Mouse (Mus musculus) CH12.LX (cell line): ENCODE results near the gene Ccdc157. TPM values are rescaled to one million over a fixed set of nuclear protein-coding genes. Genes with fewer than 3 reads are reported as not detected.

ENCODE experiments used
- DNase-seq: peaks from one replicate; pipeline ENCODE4 v3.0.0-alpha.2; 2013; ENCODE audit errors: extremely low read depth
- H3K27ac ChIP-seq: 2 replicates; pipeline ENCODE4 v1.5.1; 2012; ENCODE audit warnings: low read depth, mild to moderate bottlenecking, control low read depth, moderate library complexity; ENCODE audit not compliant: insufficient read depth
- H3K27me3 ChIP-seq: replicated peaks from 2 replicates; pipeline ENCODE3; 2012; ENCODE audit warnings: inconsistent platforms
- H3K36me3 ChIP-seq, 2 experiments: replicated peaks in 1 of 2; 2 replicates each; pipeline versions ENCODE3 to v1.6.1; 2012; ENCODE audit warnings: inconsistent platforms in 1 of 2, low read length in 1 of 2, mild to moderate bottlenecking in 1 of 2, mixed read lengths in 1 of 2, moderate library complexity in 1 of 2; ENCODE audit not compliant: control insufficient read depth in 1 of 2, insufficient read depth in 1 of 2
- H3K4me1 ChIP-seq, 2 experiments: 2 replicates each; pipeline ENCODE4 v1.6.1; 2012; ENCODE audit warnings: inconsistent platforms in 1 of 2, moderate library complexity in 1 of 2; ENCODE audit not compliant: insufficient read depth in 2 of 2, control insufficient read depth in 1 of 2
- H3K4me2 ChIP-seq: 2 replicates; pipeline ENCODE4 v1.6.1; 2012; ENCODE audit warnings: low read depth, mild to moderate bottlenecking, control low read depth; ENCODE audit not compliant: poor library complexity, insufficient read depth, severe bottlenecking
- H3K4me3 ChIP-seq, 3 experiments: fragments of 150-350 bp in 1 of 3; sonication (generic) in 1 of 3; replicated peaks in 1 of 3; 2 replicates each; pipeline versions ENCODE3 to v1.5.1; 2011 to 2012; ENCODE audit warnings: low read depth in 2 of 3, low read length in 2 of 3, mild to moderate bottlenecking in 2 of 3, moderate library complexity in 2 of 3, control low read depth in 1 of 3, improper control_type of control experiment in 1 of 3, inconsistent platforms in 1 of 3, mixed read lengths in 1 of 3; ENCODE audit not compliant: poor library complexity in 1 of 3
- H3K79me2 ChIP-seq: replicated peaks from 2 replicates; pipeline ENCODE4 v1.6.1; 2012; ENCODE audit warnings: mild to moderate bottlenecking, moderate library complexity; ENCODE audit not compliant: control insufficient read depth, poor library complexity, insufficient read depth, severe bottlenecking; ENCODE audit errors: extremely low read depth
- H3K9ac ChIP-seq: 2 replicates; pipeline ENCODE4 v1.6.1; 2012; ENCODE audit warnings: low read depth, mild to moderate bottlenecking, control low read depth, moderate library complexity; ENCODE audit not compliant: insufficient read depth
- H3K9me3 ChIP-seq: replicated peaks from 2 replicates; pipeline ENCODE3; 2012; ENCODE audit warnings: low read length, inconsistent platforms, mixed read lengths
- BHLHE40 ChIP-seq: IDR thresholded peaks from 2 replicates; pipeline ENCODE4 v1.6.1; 2011; ENCODE audit warnings: mild to moderate bottlenecking, low read depth, low read length, improper control_type of control experiment
- CHD1 ChIP-seq: IDR thresholded peaks from 2 replicates; pipeline ENCODE4 v1.6.1; 2012; ENCODE audit warnings: low read depth, low read length, improper control_type of control experiment, inconsistent platforms
- CTCF ChIP-seq, 2 experiments: IDR thresholded peaks in 1 of 2; conservative IDR thresholded peaks in 1 of 2; 2 replicates each; pipeline ENCODE4 v1.5.1; 2011 to 2012; ENCODE audit warnings: low read depth in 2 of 2, low read length in 2 of 2, improper control_type of control experiment in 1 of 2, inconsistent platforms in 1 of 2, mild to moderate bottlenecking in 1 of 2, moderate library complexity in 1 of 2
- ELF1 ChIP-seq: IDR thresholded peaks from 2 replicates; pipeline ENCODE4 v1.6.1; 2014; ENCODE audit warnings: low read depth, mild to moderate bottlenecking, inconsistent platforms, low read length, improper control_type of control experiment
- EP300 ChIP-seq: IDR thresholded peaks from 2 replicates; pipeline ENCODE4 v1.6.1; 2011; ENCODE audit warnings: low read length, improper control_type of control experiment
- ETS1 ChIP-seq: conservative IDR thresholded peaks from 2 replicates; pipeline ENCODE4 v1.6.1; 2012; ENCODE audit warnings: low read depth, mild to moderate bottlenecking, inconsistent platforms, low read length, improper control_type of control experiment, moderate library complexity
- IRF4 ChIP-seq: IDR thresholded peaks from 2 replicates; pipeline ENCODE4 v1.6.1; 2014; ENCODE audit warnings: low read depth, mild to moderate bottlenecking, inconsistent platforms, low read length, improper control_type of control experiment
- JUN ChIP-seq: IDR thresholded peaks from 2 replicates; pipeline ENCODE4 v1.6.1; 2011; ENCODE audit warnings: low read depth, mild to moderate bottlenecking, low read length, improper control_type of control experiment, moderate library complexity; ENCODE audit not compliant: insufficient read depth
- JUND ChIP-seq: conservative IDR thresholded peaks from 2 replicates; pipeline ENCODE4 v1.6.1; 2011; ENCODE audit warnings: low read depth, low read length, improper control_type of control experiment
- KAT2A ChIP-seq: IDR thresholded peaks from 2 replicates; pipeline ENCODE4 v1.6.1; 2012; ENCODE audit warnings: low read length, improper control_type of control experiment, inconsistent platforms; ENCODE audit not compliant: insufficient replicate concordance
- MAZ ChIP-seq: IDR thresholded peaks from 2 replicates; pipeline ENCODE4 v1.6.1; 2012; ENCODE audit warnings: low read depth, mild to moderate bottlenecking, inconsistent platforms, low read length, improper control_type of control experiment, moderate library complexity
- MEF2A ChIP-seq: IDR thresholded peaks from 2 replicates; pipeline ENCODE4 v1.6.1; 2014; ENCODE audit warnings: low read depth, mild to moderate bottlenecking, inconsistent platforms, low read length, improper control_type of control experiment, borderline replicate concordance
- NELFE ChIP-seq: IDR thresholded peaks from 2 replicates; pipeline ENCODE4 v1.6.1; 2011; ENCODE audit warnings: low read depth, low read length, improper control_type of control experiment
- PAX5 ChIP-seq: IDR thresholded peaks from 2 replicates; pipeline ENCODE4 v1.6.1; 2012; ENCODE audit warnings: low read length, inconsistent platforms, mixed read lengths
- POLR2A ChIP-seq: IDR thresholded peaks from 2 replicates; pipeline ENCODE4 v1.6.1; 2011; ENCODE audit warnings: low read depth, mild to moderate bottlenecking, improper control_type of control experiment, low read length
- POLR2AphosphoS2 ChIP-seq: IDR thresholded peaks from 2 replicates; pipeline ENCODE4 v1.6.1; 2011; ENCODE audit warnings: low read depth, low read length, improper control_type of control experiment
- RAD21 ChIP-seq: IDR thresholded peaks from 2 replicates; pipeline ENCODE4 v1.6.1; 2011; ENCODE audit warnings: low read depth, mild to moderate bottlenecking, low read length, improper control_type of control experiment, moderate library complexity
- RCOR1 ChIP-seq: conservative IDR thresholded peaks from 2 replicates; pipeline ENCODE4 v1.6.1; 2012; ENCODE audit warnings: low read depth, mild to moderate bottlenecking, inconsistent platforms, low read length, improper control_type of control experiment
- TBP ChIP-seq: conservative IDR thresholded peaks from 2 replicates; pipeline ENCODE4 v1.6.1; 2011; ENCODE audit warnings: low read depth, low read length, improper control_type of control experiment
- UBTF ChIP-seq: IDR thresholded peaks from 2 replicates; pipeline ENCODE4 v1.6.1; 2012; ENCODE audit warnings: low read depth, mild to moderate bottlenecking, inconsistent platforms, low read length, improper control_type of control experiment, moderate library complexity
- USF1 ChIP-seq: IDR thresholded peaks from 2 replicates; pipeline ENCODE4 v1.6.1; 2014; ENCODE audit warnings: low read depth, mild to moderate bottlenecking, inconsistent platforms, low read length, improper control_type of control experiment
- ZC3H11A ChIP-seq: IDR thresholded peaks from 2 replicates; pipeline ENCODE4 v1.6.1; 2012; ENCODE audit warnings: low read depth, mild to moderate bottlenecking, inconsistent platforms, low read length, improper control_type of control experiment
- ZKSCAN1 ChIP-seq: IDR thresholded peaks from 2 replicates; pipeline ENCODE4 v1.6.1; 2012; ENCODE audit warnings: low read depth, inconsistent platforms, low read length, improper control_type of control experiment, borderline replicate concordance
- ZMIZ1 ChIP-seq: IDR thresholded peaks from 2 replicates; pipeline ENCODE4 v1.6.1; 2012; ENCODE audit warnings: low read depth, mild to moderate bottlenecking, inconsistent platforms, low read length, improper control_type of control experiment
- dilution Hi-C: fragments of 300-500 bp; cut with MboI; formaldehyde crosslinking; loops from 2 replicates; pipeline ENCODE4 v1.14.3; 2020; ENCODE audit warnings: low sequenced_read_pairs; ENCODE audit not compliant: extremely low pct_unique_long_range_greater_than_20kb, extremely low pct_ligation_motif_present
- in situ Hi-C: fragments of 300-500 bp; cut with MboI; formaldehyde crosslinking; loops from 3 replicates; pipeline ENCODE4 v1.14.3; 2019; ENCODE audit warnings: low sequenced_read_pairs, low pct_ligation_motif_present, low pct_unique_long_range_greater_than_20kb, mixed read lengths
- polyA plus RNA-seq: library from polyadenylated mRNA; unstranded; fragments of >175 nt; gene quantifications from 2 replicates; pipeline ENCODE4 v1.2.1, GENCODE M21; 2012; ENCODE audit warnings: low read depth; ENCODE audit not compliant: insufficient read length
- total RNA-seq, 2 experiments: library from RNA; depleted of rRNA; stranded (reverse); fragments of 300-350 nt in 1 of 2; fragments of >200 nt in 1 of 2; gene quantifications; 2 replicates each; pipeline ENCODE4 v1.2.3; 2012 to 2014

Gene Ccdc157
- total and polyA plus RNA-seq, 3 experiments, result 2.3 to 4.4 (median 4.0) TPM

DNA sequence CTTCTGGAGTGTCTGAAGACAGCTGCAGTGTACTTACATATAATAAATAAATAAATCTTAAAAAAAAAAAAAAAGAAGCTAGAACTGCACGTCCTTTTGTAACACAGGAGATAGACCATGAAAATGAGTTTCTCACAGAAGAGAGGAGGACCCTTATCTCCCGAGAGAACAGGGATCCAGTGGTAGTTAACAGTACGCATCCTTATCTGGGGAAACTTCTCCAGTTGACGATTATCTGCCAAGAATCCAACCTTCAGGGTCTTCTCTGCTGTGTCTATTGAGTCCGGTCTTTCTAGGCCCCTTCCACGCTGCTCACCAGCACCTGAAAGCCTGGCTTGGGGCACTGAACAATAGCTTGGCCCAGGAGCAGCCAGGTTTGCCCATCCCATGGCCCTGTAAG lies 46.1 kb downstream of the Ccdc157 start:
- Histone ChIP-seq H3K27ac (no peak overlapping the region), H3K79me2 (no peaks in the 10 kb centered on the region), H3K4me1 (no peaks in the 10 kb centered on the region), H3K4me2 (no peak overlapping the region), H3K9me3 (no peaks in the 10 kb centered on the region), H3K4me3 (no peak overlapping the region), H3K27me3 (no peaks in the 10 kb centered on the region)
- in situ Hi-C loops (no loop called here), dilution Hi-C loops (no loop called here)
- TF ChIP-seq KAT2A (no peak), JUN (no peak), EP300 (no peak), ZKSCAN1 (no peak), CTCF (conservative IDR thresholded peaks at IDR 0.05 in 1 of 2, IDR thresholded peaks at IDR 0.05 in 1 of 2; ENCODE audit: low read depth in 2 of 2, low read length in 2 of 2) (no peak), PAX5 (no peak), POLR2AphosphoS2 (no peak), RAD21 (no peak), JUND (no peak), IRF4 (no peak), TBP (no peak), BHLHE40 (no peak), ZC3H11A (no peak), ETS1 (no peak), POLR2A (no peak), UBTF (no peak), CHD1 (no peak), ELF1 (no peak), ZMIZ1 (no peak)
- TF ChIP-seq, all 38 proteins: peak for 0
- no peak overlapping the region for H3K9ac ChIP-seq
- H3K36me3 ChIP-seq, result peaks cover 41 to 89% of the 10 kb centered on the region in 2 experiments
- DNase-seq, result no peak

- TF ChIP-seq POLR2A (no peak), TBP (no peak), ETS1 (no peak), UBTF (no peak), MEF2A (no peak), MAZ (no peak), ZC3H11A (no peak), CTCF (conservative IDR thresholded peaks at IDR 0.05 in 1 of 2, IDR thresholded peaks at IDR 0.05 in 1 of 2; ENCODE audit: low read depth in 2 of 2, low read length in 2 of 2) (no peak), NELFE (no peak), JUND (no peak), KAT2A (no peak), BHLHE40 (no peak), CHD1 (no peak), RCOR1 (no peak), IRF4 (no peak), POLR2AphosphoS2 (no peak), USF1 (no peak)
- no peaks in the 10 kb centered on the region for H3K4me1 ChIP-seq
- H3K27me3 ChIP-seq, result no peaks in the 10 kb centered on the region
- dilution Hi-C loops (no loop called here), in situ Hi-C loops (no loop called here)
- no peaks in the 10 kb centered on the region for H3K9me3 ChIP-seq
- peaks cover 46 to 89% of the 10 kb centered on the region in 2 experiments for H3K36me3 ChIP-seq
- no peak overlapping the region for H3K9ac ChIP-seq
- no peak overlapping the region for H3K4me2 ChIP-seq
- H3K4me3 ChIP-seq, result no peak overlapping the region
- no peak for DNase-seq
- no peak overlapping the region for H3K27ac ChIP-seq
- H3K79me2 ChIP-seq, result no peaks in the 10 kb centered on the region
Measured at GRCm38 (mm10) chr11:4113496-4113895, 46.6 kb downstream of the Ccdc157 start.
